Mouse (Mus musculus) liver, embryonic 13.5 days (tissue): ENCODE results near the gene Cmklr1. TPM values are rescaled to one million over a fixed set of nuclear protein-coding genes. Genes with fewer than 3 reads are reported as not detected.

ENCODE experiments used
- ATAC-seq: fragments of 200-750 bp; cut with Nextera tagmentation; 2 replicates; pipeline ENCODE4 v1.8.0; 2017; ENCODE audit warnings: low read depth, mild to moderate bottlenecking, moderate number of reproducible peaks, moderate library complexity
- DNase-seq: peaks from one replicate; pipeline ENCODE4 v3.0.0; 2022
- H3K27ac ChIP-seq: fragments of 300-500 bp; sonication (generic); 2 replicates; pipeline ENCODE4 v1.5.1; 2015; ENCODE audit warnings: moderate library complexity, mild to moderate bottlenecking, inconsistent platforms
- H3K27me3 ChIP-seq: fragments of 300-500 bp; sonication (generic); 2 replicates; pipeline ENCODE4 v1.6.1; 2015; ENCODE audit warnings: mild to moderate bottlenecking, inconsistent platforms
- H3K36me3 ChIP-seq: fragments of 300-500 bp; sonication (generic); 2 replicates; pipeline ENCODE4 v1.6.1; 2015; ENCODE audit warnings: mild to moderate bottlenecking, inconsistent platforms
- H3K4me1 ChIP-seq: fragments of 300-500 bp; sonication (generic); replicated peaks from 2 replicates; pipeline ENCODE4 v1.6.1; 2015; ENCODE audit warnings: inconsistent platforms
- H3K4me2 ChIP-seq: fragments of 300-500 bp; sonication (generic); 2 replicates; pipeline ENCODE4 v1.6.1; 2015; ENCODE audit warnings: inconsistent platforms, mild to moderate bottlenecking, moderate library complexity
- H3K4me3 ChIP-seq: fragments of 300-500 bp; sonication (generic); replicated peaks from 2 replicates; pipeline ENCODE4 v1.5.1; 2015; ENCODE audit warnings: mild to moderate bottlenecking, inconsistent platforms
- H3K9ac ChIP-seq: fragments of 300-500 bp; sonication (generic); 2 replicates; pipeline ENCODE4 v1.6.1; 2015; ENCODE audit warnings: mild to moderate bottlenecking, inconsistent platforms
- H3K9me3 ChIP-seq: fragments of 300-500 bp; sonication (generic); replicated peaks from 2 replicates; pipeline ENCODE4 v1.6.1; 2016; ENCODE audit warnings: inconsistent platforms
- WGBS: fragments of 180-500 bp; shearing (Covaris S2); methylation state at CpG from one replicate; pipeline ENCODE4 v1.1.7; 2015; ENCODE audit not compliant: insufficient replicate concordance; 5-methylcytosine and 5-hydroxymethylcytosine counted together
- polyA plus RNA-seq: library from polyadenylated mRNA; unstranded; fragments of >200 nt; fragmentation: Nextera tagmentation; extraction: Ambion mirVana; gene quantifications from 2 replicates; pipeline ENCODE4 v1.2.1, GENCODE M21; 2015

Gene Cmklr1
- polyA plus RNA-seq, 1 experiment from 2014 or later = 1.8 TPM

DNA sequence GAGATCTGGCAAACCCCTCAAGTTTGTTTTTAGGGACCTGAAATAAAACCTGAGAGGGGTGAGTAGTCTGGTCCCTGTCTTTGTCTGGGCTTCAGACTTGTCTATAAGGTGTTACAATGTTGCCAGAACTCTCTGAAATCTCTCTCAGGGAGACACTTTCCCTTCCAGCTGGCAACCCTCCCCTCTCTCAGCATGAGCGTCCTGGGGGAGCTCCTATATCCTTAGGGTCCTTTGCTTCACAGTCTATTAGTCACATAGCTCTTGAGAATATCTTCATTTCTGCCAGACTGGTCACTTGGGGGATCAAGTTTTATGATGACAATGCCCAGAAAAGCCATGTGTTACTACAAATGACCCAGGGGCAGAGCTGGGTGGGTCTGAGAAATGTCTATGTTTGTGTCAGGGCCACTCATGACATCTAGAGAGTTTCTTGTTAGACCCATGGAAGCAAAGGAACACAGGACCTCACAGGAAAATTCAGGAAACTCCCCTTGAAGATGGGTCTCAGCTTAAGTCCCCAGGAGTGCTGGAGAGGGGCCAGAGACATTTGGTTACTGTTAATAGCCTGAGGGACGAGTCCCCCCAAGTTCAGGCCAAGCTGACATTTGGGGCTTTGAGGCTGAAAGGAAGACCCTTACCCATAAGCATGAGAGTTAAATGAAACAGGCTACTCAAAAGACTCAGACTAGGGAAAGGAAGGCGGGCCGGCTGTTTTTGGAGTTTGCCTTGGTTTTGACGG is 66.6 kb downstream of the Cmklr1 start:
- Histone ChIP-seq H3K9ac (no peak overlapping the region), H3K4me3 (no peak overlapping the region), H3K4me1 (no peaks in the 10 kb centered on the region; the same call in 1 of the 2 replicates), H3K27me3 (no peaks in the 10 kb centered on the region), H3K9me3 (no peaks in the 10 kb centered on the region), H3K4me2 (no peak overlapping the region), H3K36me3 (no peaks in the 10 kb centered on the region), H3K27ac (no peak overlapping the region)
- DNase-seq (no peak), ATAC-seq (no peak)
- WGBS = 55% methylated on average over 5 of the region's 5 CpGs

DNA sequence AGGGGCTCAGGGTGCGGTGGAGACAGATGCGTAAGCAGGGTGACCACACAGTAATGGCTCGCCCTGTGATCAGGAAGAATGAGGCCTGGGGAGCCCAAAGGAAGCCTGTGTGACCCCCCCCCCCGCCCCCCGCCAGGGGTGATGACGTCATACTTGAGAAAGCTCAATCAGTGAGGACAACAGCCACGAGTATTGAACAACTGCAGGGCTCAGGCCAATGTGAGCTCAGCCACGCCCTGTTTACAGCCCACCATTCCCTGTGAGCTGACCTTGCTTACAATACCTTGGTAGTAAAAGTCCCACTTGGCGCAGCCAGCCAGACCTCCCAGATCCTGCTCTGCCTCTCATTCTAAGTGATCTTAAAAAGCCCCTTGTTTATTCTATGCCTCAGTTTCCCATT is 69.4 kb downstream of the Cmklr1 start:
- no peaks in the 10 kb centered on the region for H3K36me3 ChIP-seq
- no peak overlapping the region for H3K4me2 ChIP-seq
- no peak overlapping the region for H3K27ac ChIP-seq
- H3K9me3 ChIP-seq = no peaks in the 10 kb centered on the region
- 50% methylated on average over 9 of the region's 9 CpGs for WGBS
- no peak overlapping the region for H3K4me3 ChIP-seq
- no peaks in the 10 kb centered on the region; the same call in 1 of the 2 replicates for H3K4me1 ChIP-seq
- no peaks in the 10 kb centered on the region for H3K27me3 ChIP-seq
- no peak overlapping the region for H3K9ac ChIP-seq
- no peak for DNase-seq
- ATAC-seq = no peak

DNA sequence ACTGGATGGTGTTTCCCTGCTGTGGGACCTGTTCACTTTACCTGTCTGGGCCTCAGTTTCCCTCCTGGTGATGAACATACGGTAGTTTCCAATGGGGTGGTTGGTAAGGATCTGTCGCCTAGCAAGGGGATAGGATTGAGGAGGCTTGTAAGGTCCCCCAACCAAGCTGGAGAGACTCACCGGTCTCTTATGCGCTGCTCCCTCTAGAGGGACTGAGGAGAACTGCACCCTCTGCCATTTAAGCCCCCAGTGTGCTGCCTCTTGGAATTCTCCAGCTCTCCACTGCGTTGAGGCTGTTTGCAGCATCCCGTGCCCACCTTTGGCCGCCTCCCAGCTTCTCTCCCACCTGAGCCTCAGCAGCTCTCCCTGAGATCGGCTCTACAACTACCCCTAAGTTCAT is 70.0 kb downstream of the Cmklr1 start:
- no peak for DNase-seq
- WGBS = 33% methylated on average over 8 of the region's 8 CpGs

DNA sequence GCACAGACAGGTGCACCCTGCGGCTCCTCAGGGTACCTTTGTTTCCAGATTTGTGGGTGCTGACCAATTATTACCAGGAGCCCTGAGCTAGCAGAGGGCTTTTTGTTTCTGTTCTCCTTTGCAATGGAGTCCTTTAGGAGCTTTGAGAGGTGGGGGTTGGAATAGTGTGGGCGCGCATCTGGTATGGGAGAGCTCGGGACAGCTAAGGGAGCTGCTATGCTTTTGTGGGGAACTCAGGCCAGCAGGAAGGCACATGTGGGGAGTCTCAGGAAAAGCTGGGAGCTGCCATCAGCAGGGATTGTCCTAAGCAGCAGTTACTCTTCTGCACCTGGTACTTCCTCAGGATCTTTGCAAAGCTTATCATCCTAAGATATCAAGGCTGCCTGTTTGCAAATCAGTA is 71.1 kb downstream of the Cmklr1 start:
- H3K27me3 ChIP-seq = no peaks in the 10 kb centered on the region
- no peak overlapping the region for H3K27ac ChIP-seq
- no peak overlapping the region for H3K9ac ChIP-seq
- no peaks in the 10 kb centered on the region for H3K9me3 ChIP-seq
- no peaks in the 10 kb centered on the region for H3K36me3 ChIP-seq
- H3K4me3 ChIP-seq = no peak overlapping the region
- whole genome bisulfite sequencing = 70% methylated on average over 4 of the region's 4 CpGs
- DNase-seq (no peak), ATAC-seq (no peak)
- no peaks in the 10 kb centered on the region for H3K4me1 ChIP-seq
- no peak overlapping the region for H3K4me2 ChIP-seq

More for the DNA sequence above, 70.0 kb downstream of the Cmklr1 start:
- Histone ChIP-seq H3K4me1 (no peaks in the 10 kb centered on the region; the same call in 1 of the 2 replicates), H3K27ac (no peak overlapping the region), H3K4me2 (no peak overlapping the region), H3K9me3 (no peaks in the 10 kb centered on the region), H3K27me3 (no peaks in the 10 kb centered on the region), H3K36me3 (no peaks in the 10 kb centered on the region), H3K4me3 (no peak overlapping the region), H3K9ac (no peak overlapping the region)
- ATAC-seq = no peak

DNA sequence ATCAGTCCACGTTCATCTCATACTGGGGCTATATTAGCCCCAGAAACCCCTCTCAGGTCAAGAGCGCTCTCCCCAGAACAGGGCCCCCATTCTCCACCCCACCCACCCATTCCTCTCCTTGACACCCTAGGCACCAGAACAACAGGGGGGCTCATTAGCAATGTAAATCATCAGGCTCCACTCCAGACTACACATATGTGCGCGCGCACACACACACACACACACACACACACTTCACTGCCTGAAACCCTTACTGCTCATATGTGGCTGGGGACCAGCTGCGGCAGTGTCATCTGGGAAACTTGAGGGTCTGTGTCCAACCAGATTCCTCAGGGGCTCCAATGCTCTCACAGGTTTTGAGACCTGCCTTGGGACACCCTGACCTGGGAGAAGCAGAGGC is 71.8 kb downstream of the Cmklr1 start:
- DNase-seq (no peak), ATAC-seq (no peak)
- no peak overlapping the region for H3K27ac ChIP-seq
- no peaks in the 10 kb centered on the region for H3K9me3 ChIP-seq
- no peaks in the 10 kb centered on the region for H3K27me3 ChIP-seq
- H3K9ac ChIP-seq = no peak overlapping the region
- H3K4me1 ChIP-seq = no peaks in the 10 kb centered on the region
- H3K4me2 ChIP-seq = no peak overlapping the region
- H3K36me3 ChIP-seq = no peaks in the 10 kb centered on the region
- 71% methylated on average over 6 of the region's 6 CpGs for WGBS
- no peak overlapping the region for H3K4me3 ChIP-seq

DNA sequence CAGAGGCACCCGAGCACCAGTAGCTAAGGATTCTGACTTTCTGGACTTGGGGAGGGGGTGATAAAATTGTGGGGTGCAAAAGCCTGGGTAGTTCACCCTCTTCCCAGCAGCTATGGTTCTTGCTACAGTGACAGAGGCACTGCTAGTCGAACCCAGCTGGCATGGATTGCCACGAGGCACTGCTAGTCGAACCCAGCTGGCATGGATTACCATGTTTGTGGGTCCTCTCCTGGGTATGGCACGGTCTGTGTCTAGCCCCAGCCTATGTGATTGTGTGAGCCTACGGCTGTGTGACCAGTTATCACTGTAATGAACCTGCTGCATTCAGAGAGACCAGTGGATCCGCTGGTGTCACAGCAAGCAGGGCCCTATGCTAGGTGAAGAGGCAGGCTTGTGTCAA is 72.7 kb downstream of the Cmklr1 start:
- H3K27ac ChIP-seq = no peak overlapping the region
- 59% methylated on average over 7 of the region's 7 CpGs for WGBS
- H3K36me3 ChIP-seq = no peaks in the 10 kb centered on the region
- no peak overlapping the region for H3K9ac ChIP-seq
- no peak for ATAC-seq
- no peaks in the 10 kb centered on the region for H3K27me3 ChIP-seq
- no peak overlapping the region for H3K4me3 ChIP-seq
- H3K9me3 ChIP-seq = no peaks in the 10 kb centered on the region
- no peaks in the 10 kb centered on the region for H3K4me1 ChIP-seq
- DNase-seq = no peak
- H3K4me2 ChIP-seq = no peak overlapping the region

DNA sequence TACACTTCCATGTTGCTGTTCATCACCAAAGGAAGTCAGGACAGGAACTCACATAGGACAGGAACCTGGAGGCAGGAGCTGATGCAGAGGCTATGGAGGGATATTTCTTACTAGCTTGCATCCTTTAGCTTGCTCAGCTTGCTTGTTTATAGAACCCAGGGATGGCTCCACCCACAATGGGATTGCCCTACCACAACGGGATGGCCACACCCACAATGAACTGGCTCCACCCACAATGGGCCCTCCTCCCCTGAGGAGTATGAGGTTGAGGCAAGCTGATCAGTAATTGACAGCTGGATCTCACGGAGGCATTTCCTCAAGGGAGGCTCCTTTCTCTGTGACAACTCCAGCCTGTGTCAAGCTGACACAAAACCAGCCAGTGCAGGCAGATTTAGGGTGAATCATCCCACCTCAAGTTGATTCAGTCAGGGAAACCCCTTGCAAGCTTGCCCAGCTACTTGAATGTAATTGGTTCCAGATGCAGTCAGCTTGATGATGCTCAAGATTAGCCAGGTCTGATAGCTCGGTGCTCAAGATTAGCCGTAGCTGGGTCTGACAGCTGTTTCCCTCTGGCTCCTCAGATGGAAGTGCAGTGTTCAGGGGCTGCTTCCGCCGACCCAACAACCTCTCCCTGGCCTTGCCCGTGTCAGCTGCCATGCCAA is 80.0 kb downstream of the Cmklr1 start:
- 46% methylated on average over 7 of the region's 7 CpGs for WGBS
- DNase-seq (no peak), ATAC-seq (no peak)
- Histone ChIP-seq H3K4me3 (no peak overlapping the region), H3K4me1 (no peaks in the 10 kb centered on the region), H3K9me3 (no peaks in the 10 kb centered on the region), H3K27me3 (no peaks in the 10 kb centered on the region), H3K36me3 (no peaks in the 10 kb centered on the region), H3K27ac (no peak overlapping the region), H3K4me2 (no peak overlapping the region), H3K9ac (no peak overlapping the region)

DNA sequence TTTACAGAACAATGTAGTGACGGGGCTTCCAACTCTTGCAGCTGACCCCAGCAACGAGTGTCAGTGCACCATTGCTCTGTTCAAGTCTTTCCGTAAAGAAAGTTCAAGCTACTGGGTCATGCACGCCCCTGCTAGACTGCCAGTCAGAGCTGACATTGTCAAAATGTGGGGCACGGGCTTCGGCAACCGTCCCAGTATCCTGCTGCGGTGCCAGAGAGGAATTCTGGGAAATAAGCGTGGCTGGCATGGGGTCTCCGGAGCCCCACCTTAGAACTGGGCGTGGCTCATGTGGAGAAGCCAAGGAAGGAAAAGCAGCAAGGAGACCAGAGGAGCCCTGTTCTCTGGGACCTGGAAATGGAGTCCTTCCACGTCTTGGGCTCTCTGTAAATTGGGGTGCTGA is 84.4 kb downstream of the Cmklr1 start:
- Histone ChIP-seq H3K27ac (no peak overlapping the region), H3K9ac (no peak overlapping the region), H3K36me3 (no peaks in the 10 kb centered on the region), H3K4me3 (no peak overlapping the region), H3K4me2 (no peak overlapping the region), H3K27me3 (no peaks in the 10 kb centered on the region), H3K4me1 (no peaks in the 10 kb centered on the region), H3K9me3 (no peaks in the 10 kb centered on the region)
- no peak for ATAC-seq
- WGBS = 53% methylated on average over 12 of the region's 12 CpGs
- DNase-seq = no peak

DNA sequence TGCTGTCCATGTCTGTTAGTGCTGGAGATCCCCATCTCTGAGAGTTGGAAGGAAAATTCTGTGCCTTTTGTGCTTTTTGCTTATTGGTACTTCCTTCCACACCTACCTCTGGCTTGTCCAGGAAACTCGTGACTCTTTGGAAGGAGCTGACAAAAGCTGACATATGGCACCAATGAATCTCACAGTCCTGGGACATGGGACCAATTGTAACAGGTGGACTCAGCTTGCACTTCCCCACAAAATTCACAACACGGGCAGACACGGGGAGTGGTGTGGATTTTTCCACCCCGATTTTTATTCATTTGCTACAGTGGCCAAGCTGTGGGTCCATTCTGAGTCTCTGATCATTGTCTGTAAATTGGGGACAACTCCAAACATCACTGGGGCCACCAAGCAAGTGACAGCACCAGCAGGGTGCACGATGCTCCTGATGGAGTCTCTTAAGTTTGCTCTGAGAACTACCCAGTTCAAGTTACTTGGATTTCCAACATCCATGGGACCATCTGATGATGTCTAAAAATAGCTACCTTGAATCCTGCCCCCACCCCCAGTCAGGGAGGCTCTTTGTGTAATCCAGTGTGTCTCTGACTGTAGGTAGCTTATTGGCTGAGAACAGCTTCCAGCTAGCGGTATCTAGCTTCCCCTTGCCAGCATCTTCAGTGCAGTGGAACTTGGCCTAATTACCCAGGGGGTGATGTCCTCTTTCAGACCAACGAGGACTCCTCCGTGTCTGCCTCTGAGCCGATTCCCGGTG is 84.9 kb downstream of the Cmklr1 start:
- Histone ChIP-seq H3K4me1 (no peaks in the 10 kb centered on the region), H3K9ac (no peak overlapping the region), H3K27ac (no peak overlapping the region), H3K27me3 (no peaks in the 10 kb centered on the region), H3K4me3 (no peak overlapping the region), H3K4me2 (no peak overlapping the region), H3K36me3 (no peaks in the 10 kb centered on the region), H3K9me3 (no peaks in the 10 kb centered on the region)
- WGBS = 55% methylated on average over 10 of the region's 10 CpGs
- DNase-seq (no peak), ATAC-seq (no peak)

DNA sequence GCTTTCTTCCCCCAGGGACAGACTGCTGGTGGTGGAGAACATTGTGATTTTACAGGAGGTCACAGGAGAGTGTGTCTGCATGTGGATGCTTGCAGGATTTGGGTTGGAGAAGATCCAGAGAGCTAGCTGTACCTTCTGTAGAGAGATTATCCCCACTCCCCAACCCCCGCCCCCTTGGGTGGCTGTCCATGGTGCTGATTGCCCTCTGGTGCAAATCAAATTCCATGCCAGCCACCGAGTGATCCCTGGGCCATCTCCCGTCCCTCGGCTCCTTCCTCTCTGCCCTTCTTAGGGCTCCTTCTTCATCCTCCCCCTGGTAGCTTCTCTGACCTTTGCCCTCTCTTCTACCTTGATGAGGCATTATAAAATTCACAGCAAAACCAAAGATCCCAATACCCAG is 85.8 kb downstream of the Cmklr1 start:
- Histone ChIP-seq H3K36me3 (no peaks in the 10 kb centered on the region), H3K27me3 (no peaks in the 10 kb centered on the region), H3K27ac (no peak overlapping the region), H3K4me1 (no peaks in the 10 kb centered on the region), H3K4me3 (no peak overlapping the region), H3K9me3 (no peaks in the 10 kb centered on the region), H3K4me2 (no peak overlapping the region), H3K9ac (no peak overlapping the region)
- 19% methylated on average over 4 of the region's 4 CpGs for WGBS
- ATAC-seq = no peak
- DNase-seq = no peak
